Mouse (Mus musculus): ENCODE measurements around the gene Eif4a1.

DNA sequence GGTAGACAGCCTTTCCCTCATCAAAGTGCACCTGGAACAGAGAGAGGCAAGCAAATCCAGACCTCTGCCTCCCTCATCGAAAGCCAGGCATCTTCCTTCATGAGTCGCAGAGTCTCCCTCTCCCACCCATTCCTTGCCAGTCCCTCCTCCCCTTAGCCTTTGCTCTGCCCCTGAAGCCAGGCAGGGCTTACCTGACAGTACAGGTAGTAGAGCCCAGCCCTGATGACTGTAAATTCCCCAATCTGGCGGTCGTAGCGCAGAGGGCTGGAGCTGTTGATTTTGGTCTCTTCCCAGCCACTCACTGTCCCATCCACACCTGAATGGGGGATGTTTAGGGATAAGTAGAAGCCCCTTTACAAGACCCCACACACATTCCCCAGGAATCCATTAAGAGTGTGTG lies 14.8 kb upstream of the Eif4a1 start:
- TF ChIP-seq CTCF (IDR thresholded peaks at IDR 0.05; ENCODE audit: extremely low read depth, insufficient read depth, low read length), result no peak
- TF ChIP-seq POLR2A (IDR thresholded peaks at IDR 0.05; ENCODE audit: extremely low read depth, insufficient read depth, low read length), result no peak

All from cortical plate, adult 2 months (tissue).